Mouse (Mus musculus) CH12.LX (cell line): ENCODE measurements around the gene Taar4.

ENCODE experiments used
- CTCF ChIP-seq, 2 experiments: IDR thresholded peaks in 1 of 2; conservative IDR thresholded peaks in 1 of 2; 2 replicates each; pipeline ENCODE4 v1.5.1; 2011 to 2012; ENCODE audit warnings: low read depth in 2 of 2, low read length in 2 of 2, improper control_type of control experiment in 1 of 2, inconsistent platforms in 1 of 2, mild to moderate bottlenecking in 1 of 2, moderate library complexity in 1 of 2
- EP300 ChIP-seq: IDR thresholded peaks from 2 replicates; pipeline ENCODE4 v1.6.1; 2011; ENCODE audit warnings: low read length, improper control_type of control experiment
- MAFK ChIP-seq: IDR thresholded peaks from 2 replicates; pipeline ENCODE4 v1.6.1; 2011; ENCODE audit warnings: low read length, improper control_type of control experiment; ENCODE audit not compliant: insufficient replicate concordance
- MAX ChIP-seq: IDR thresholded peaks from 2 replicates; pipeline ENCODE4 v1.6.1; 2011; ENCODE audit warnings: low read length, improper control_type of control experiment
- POLR2A ChIP-seq: IDR thresholded peaks from 2 replicates; pipeline ENCODE4 v1.6.1; 2011; ENCODE audit warnings: low read depth, mild to moderate bottlenecking, improper control_type of control experiment, low read length
- RAD21 ChIP-seq: IDR thresholded peaks from 2 replicates; pipeline ENCODE4 v1.6.1; 2011; ENCODE audit warnings: low read depth, mild to moderate bottlenecking, low read length, improper control_type of control experiment, moderate library complexity
- ZKSCAN1 ChIP-seq: IDR thresholded peaks from 2 replicates; pipeline ENCODE4 v1.6.1; 2012; ENCODE audit warnings: low read depth, inconsistent platforms, low read length, improper control_type of control experiment, borderline replicate concordance

GRCm38 (mm10) chr10:23949508-23950005 lies 10.7 kb upstream of the Taar4 start, which contains the start of gene Taar3:
- TF ChIP-seq ZKSCAN1 (no peak), POLR2A (no peak), CTCF (conservative IDR thresholded peaks at IDR 0.05 in 1 of 2, IDR thresholded peaks at IDR 0.05 in 1 of 2; ENCODE audit: low read depth in 2 of 2, low read length in 2 of 2) (no peak), MAX (no peak), EP300 (no peak), RAD21 (no peak), MAFK (no peak)
